Mouse (Mus musculus) heart, adult 11 months (tissue): Measurements from ENCODE around the gene Ilkap.

Experiments used
- DNase-seq: peaks from one replicate; pipeline ENCODE4 v3.0.0; 2022

Gene Ilkap

GRCm38 (mm10) chr1:91398260-91399062, at the start of gene Ilkap:
Ilkap (minus strand) TSS chr1:91398815.
- DNase-seq = peak; percentile 99

DNA sequence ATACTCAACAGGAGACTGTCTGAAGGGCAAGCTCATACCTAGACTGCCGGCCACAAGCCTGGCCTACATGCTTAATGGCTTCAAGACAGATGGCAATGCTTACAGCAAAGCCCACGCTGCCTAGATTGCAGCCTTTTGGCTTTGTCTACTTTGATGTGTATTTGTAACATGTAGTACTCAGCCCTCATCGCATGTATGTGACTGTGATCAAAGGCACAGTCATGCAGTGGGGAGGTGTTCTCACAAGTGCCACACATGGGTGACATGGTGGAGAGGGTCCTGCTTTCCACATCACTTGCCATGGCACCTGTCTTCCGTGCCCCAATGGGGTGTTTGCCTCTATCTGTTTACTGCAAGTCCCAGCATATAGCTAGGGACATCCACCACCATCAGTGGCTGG, 47.9 kb upstream of the Ilkap start:
- peak; percentile 95 for DNase-seq

- DNase-seq = peak; percentile 99
Observed at GRCm38 (mm10) chr1:91446060-91446459, 47.4 kb upstream of the Ilkap start.

GRCm38 (mm10) chr1:91444841-91445830, 46.5 kb upstream of the Ilkap start:
- peak; percentile 95 for DNase-seq

GRCm38 (mm10) chr1:91442350-91442990, 43.9 kb upstream of the Ilkap start:
- DNase-seq = peak; percentile 91

GRCm38 (mm10) chr1:91441855-91442254, 43.2 kb upstream of the Ilkap start:
- no peak for DNase-seq

DNA sequence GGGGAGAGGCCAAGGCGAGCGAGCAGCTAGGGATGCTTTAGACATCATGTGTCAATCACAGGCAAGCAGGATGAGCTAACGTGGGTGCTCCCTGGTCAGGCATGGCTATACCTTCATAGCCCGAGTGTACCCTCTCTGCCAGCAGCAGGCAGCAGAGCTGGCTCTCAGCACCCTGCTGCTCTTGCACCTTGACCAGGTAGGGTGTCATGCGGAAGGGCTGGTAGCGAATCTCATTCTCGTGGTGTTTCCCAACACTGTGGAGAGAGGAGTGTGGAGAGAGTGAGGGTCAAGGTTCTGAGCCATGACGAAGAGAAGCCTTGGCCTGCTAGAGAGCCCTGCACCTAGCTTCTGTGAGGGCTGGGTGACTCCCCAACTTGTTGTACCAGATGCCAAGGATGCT, 41.2 kb upstream of the Ilkap start:
- DNase-seq = peak; percentile 88

DNA sequence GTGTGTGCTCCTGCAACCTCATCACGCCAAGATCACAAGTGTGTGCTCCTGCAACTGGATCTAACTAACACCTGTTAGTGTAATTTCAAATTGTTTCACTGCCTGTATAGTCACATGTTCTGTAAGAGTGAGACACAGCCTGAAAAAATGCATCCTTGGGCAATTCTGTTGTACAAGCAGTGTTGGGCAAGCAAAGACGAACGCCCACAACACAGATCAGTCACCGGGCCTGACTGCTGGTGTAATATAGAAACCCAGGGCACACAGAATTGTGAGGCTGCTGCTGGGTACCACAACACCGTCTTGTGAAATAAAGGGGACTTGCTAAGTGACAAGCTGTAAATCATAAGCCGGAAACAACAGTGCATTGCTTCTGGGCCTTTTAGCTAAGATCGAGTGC, 39.0 kb upstream of the Ilkap start:
- peak; percentile 89 for DNase-seq

DNA sequence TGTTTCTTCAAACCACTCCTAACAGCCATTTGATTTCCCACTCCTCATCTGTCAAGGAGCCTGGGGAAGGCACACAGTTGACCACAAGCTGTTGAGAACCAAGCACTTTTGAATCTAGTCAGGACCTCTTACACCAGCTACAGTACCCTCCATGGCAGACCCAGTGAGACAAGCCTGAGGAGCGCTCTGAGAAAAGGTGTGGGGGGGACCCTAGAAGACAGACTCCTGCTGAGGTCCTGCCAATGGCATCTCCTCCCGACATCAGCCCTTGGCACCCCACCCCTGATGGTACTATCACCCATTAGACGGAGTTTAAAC, 38.4 kb upstream of the Ilkap start:
- peak; percentile 94 for DNase-seq

DNA sequence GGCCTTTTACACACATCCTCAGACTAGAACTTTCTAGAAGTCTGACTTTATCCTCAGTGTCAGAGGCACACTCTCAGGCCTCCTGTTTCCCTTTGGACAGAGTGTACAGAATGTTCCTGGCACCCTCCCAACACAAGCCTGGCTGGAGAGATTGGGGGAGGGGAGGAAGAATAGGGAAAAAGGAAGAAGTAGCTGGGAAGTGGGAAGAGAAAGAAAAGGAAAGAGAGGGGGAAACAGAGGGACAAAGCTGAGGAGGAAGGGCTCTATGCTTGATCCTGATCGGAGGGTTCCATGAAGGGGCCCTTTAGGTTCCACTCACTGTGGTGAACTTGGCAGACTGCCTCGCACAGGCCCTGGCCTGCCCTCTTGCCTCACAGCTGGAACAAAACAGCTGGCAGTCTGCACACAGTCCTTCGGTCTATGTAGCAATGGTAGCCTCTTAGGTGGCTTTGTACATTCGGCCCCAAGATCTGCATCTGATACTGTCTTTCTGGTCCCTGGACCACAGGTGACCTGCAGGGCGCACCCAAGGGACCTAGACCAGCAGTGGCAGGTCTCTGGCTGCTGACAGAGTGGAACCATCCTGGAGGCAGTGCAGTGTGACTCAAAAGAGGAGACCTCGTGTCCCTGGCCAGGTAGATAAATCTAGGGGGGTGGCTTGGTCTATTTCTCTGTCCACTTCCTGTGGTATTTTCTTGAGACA, 37.9 kb upstream of the Ilkap start:
- DNase-seq = peak; percentile 99

GRCm38 (mm10) chr1:91435606-91436130, 37.1 kb upstream of the Ilkap start:
- DNase-seq = peak; percentile 93

DNA sequence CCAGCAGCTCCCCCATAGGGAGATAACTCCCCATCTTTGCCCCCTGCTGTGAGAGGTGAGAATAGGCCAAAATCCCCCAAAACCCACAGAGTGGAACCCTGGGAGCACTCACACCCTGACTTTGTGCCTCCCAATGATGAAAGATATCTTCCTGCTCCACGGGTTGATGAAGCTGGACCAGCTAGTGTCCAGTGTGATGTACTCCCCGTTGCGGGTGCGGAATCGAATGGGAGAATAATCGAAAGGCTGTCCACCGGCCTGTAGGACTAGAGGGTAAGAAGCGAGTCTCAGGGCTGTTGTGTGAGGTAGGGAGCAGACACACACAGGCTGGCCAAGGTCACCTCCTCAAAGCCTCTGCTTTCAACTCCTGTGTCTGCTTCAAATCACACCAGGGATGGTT, 36.3 kb upstream of the Ilkap start:
- DNase-seq = peak; percentile 91

DNA sequence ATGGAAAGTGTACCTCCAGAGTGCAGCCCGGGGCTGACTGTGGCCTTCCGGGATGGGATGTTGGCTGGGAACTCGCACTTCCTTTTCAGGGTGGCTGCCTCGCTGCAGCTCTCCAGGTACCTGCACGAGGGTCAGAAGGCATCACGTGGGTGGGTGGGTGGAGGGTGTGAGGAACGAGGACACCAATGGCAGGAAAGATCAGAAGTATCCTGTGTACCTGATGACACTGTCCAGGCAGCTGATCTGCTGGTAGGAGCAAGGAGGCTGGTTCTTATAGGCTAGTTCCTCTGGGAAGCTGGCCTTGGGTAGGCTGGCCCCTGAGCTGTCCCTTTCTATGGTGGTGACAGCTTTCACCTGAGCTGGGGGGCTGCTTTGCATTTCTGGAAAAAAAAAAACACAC, 32.1 kb upstream of the Ilkap start:
- DNase-seq = peak; percentile 90

DNA sequence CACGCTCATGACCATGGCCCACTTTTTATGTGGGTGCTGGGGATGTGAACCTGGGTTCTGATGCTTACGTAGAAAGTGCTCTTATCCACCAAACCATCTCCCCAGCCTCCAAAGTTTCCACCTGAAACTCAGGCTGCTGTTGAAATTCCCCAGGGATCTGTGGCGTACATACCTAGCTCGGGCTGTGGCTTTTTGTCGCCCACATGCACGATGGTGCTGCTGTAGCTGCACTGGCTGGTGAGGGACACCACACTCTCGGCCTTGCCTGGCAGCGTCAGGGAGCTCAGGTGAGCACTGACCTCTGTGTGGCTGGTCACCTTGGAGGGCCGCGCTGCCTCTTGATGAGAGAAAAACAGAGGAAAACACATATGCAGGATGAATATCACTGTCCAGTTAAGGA, 30.6 kb upstream of the Ilkap start:
- DNase-seq = peak; percentile 93

GRCm38 (mm10) chr1:91428614-91429013, 30.0 kb upstream of the Ilkap start:
- peak; percentile 96 for DNase-seq

DNA sequence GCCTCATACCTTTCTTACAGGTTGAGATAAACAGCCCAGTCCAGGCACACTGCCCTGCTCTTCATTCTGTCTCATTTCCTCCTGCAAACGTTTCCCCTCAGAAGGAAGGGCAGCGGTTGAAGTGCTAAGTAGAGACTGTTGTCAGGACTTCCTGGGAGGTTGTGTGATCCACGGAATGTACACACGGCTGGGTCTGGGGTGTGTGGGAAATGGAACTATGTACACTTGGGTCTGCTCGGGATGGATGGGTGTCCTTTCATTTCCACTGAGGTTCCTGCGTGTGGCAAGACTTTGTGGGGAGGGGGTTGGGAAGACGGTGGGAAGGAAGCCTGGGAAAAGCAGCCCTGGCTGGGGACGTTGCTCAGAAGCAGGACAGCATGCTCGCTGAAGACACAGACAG, 27.8 kb upstream of the Ilkap start:
- peak; percentile 92 for DNase-seq

- DNase-seq = no peak
Observed at GRCm38 (mm10) chr1:91420601-91421065, 22.0 kb upstream of the Ilkap start.

GRCm38 (mm10) chr1:91419862-91420600, 21.4 kb upstream of the Ilkap start:
- peak; percentile 80 for DNase-seq

DNA sequence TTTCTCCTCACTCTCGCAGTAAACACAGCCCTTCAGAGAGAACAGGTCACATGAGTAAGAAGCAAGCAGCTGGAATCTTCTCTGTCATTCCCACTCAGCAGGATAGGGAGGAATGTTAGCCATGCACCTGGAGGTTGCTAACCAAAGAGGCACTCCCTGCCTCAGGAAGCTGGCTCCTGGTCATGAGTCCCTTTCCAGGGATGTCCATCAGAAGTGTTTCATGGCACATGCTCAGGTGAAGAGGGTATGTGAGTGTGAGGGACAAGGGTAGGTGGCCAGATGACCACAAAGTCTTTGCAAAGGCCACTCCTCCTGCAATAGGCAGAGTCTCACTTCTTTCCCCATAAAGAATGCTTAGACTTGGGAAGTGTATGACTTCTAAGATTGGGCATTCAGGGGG, 19.4 kb upstream of the Ilkap start:
- peak; percentile 91 for DNase-seq

DNA sequence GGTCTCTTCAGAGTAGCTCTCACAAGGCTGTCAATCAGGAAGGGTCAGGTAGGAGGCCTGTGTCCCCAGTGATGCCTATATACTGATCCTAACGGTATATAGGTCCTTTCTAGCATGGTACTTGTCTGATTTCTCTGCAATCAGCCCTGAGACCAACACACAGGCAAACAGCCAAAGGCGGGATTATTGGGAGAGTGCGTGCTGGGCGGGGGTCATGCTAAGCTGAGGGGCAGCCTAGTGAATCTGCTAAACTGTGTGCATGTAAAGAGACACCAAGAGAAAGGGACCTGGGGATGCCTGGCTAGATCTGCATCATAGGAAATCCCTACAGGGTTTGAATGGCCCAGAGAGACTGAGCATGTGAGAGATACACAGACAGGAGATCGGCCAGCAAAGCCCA, 16.7 kb upstream of the Ilkap start:
- no peak for DNase-seq

DNA sequence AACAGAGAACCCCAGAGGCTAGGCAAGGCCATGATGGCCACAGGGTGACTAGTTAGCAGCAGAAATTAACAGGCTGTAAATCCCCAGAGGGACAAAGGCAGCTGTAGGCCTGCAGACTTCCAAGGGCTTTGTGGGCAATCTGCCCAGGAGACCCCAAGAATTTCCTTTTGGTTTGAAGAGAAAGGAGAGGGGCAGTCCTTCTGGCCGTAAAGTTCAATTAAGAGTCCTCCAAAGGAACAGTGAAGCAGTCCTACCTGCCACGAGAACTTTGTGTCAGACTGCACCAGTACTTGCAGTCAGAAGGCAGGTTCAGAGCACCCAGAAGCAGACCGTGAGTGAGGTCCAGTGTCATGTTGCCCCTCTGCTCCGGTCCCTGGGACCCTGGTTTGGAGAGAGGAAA, 16.3 kb upstream of the Ilkap start:
- DNase-seq = no peak
